Mouse (Mus musculus) layer of hippocampus, adult 9-11 months (tissue): Measurements from ENCODE around the gene Tmem63a.

ENCODE experiments used
- DNase-seq: peaks from one replicate; pipeline ENCODE4 v3.0.0; 2022

Gene Tmem63a

GRCm38 (mm10) chr1:181011601-181012000 lies 69.5 kb downstream of the Tmem63a start:
- no peak for DNase-seq

- no peak for DNase-seq
Observed at GRCm38 (mm10) chr1:181012416-181012815, 70.3 kb downstream of the Tmem63a start.

GRCm38 (mm10) chr1:181013446-181013845 lies 71.3 kb downstream of the Tmem63a start:
- no peak for DNase-seq

- no peak for DNase-seq
Observed at GRCm38 (mm10) chr1:181014731-181015500, 72.8 kb downstream of the Tmem63a start.

- DNase-seq = peak; percentile 27
Observed at GRCm38 (mm10) chr1:181015558-181015957, 73.4 kb downstream of the Tmem63a start.

- DNase-seq = no peak
Observed at GRCm38 (mm10) chr1:181016045-181016444, 73.9 kb downstream of the Tmem63a start.

GRCm38 (mm10) chr1:181016532-181017131 lies 74.5 kb downstream of the Tmem63a start:
- peak; percentile 88 for DNase-seq

- DNase-seq = peak; percentile 67
Observed at GRCm38 (mm10) chr1:181017212-181017711, 75.1 kb downstream of the Tmem63a start.

- DNase-seq = no peak
Observed at GRCm38 (mm10) chr1:181017890-181018420, 75.8 kb downstream of the Tmem63a start.

GRCm38 (mm10) chr1:181020756-181021487 lies 78.8 kb downstream of the Tmem63a start, which contains the start of gene Ephx1:
Gene Ephx1, minus strand, starts transcription at chr1:181020904.
- no peak for DNase-seq

- no peak for DNase-seq
Observed at GRCm38 (mm10) chr1:181021488-181021865, 79.3 kb downstream of the Tmem63a start.

- peak; percentile 45 for DNase-seq
Observed at GRCm38 (mm10) chr1:181022265-181022664, 80.1 kb downstream of the Tmem63a start.
